Mouse (Mus musculus): ENCODE data around the gene Tpcn1.
A peak's percentile ranks its signal among the peaks of the same experiment; 100 is the strongest.

Gene Tpcn1

GRCm38 (mm10) chr5:120524736-120525135 lies 63.7 kb downstream of the Tpcn1 start:
- TF ChIP-seq GATA4 (IDR thresholded peaks at IDR 0.05; ENCODE audit: insufficient replicate concordance, low read length): no peak

- no peak for TF ChIP-seq GATA4 (IDR thresholded peaks at IDR 0.05; ENCODE audit: insufficient replicate concordance, low read length)
Observed at GRCm38 (mm10) chr5:120522649-120523048, 65.8 kb downstream of the Tpcn1 start.

GRCm38 (mm10) chr5:120517552-120517951 lies 70.9 kb downstream of the Tpcn1 start:
- no peak for TF ChIP-seq GATA4 (IDR thresholded peaks at IDR 0.05; ENCODE audit: insufficient replicate concordance, low read length)

- TF ChIP-seq GATA4 (IDR thresholded peaks at IDR 0.05; ENCODE audit: insufficient replicate concordance, low read length): no peak
Observed at GRCm38 (mm10) chr5:120516221-120516984, 72.1 kb downstream of the Tpcn1 start.

- TF ChIP-seq GATA4 (IDR thresholded peaks at IDR 0.05; ENCODE audit: insufficient replicate concordance, low read length): no peak
Observed at GRCm38 (mm10) chr5:120515451-120515850, 73.0 kb downstream of the Tpcn1 start.

- TF ChIP-seq GATA4 (IDR thresholded peaks at IDR 0.05; ENCODE audit: insufficient replicate concordance, low read length): no peak
Observed at GRCm38 (mm10) chr5:120514754-120515153, 73.7 kb downstream of the Tpcn1 start.

GRCm38 (mm10) chr5:120514031-120514677 lies 74.3 kb downstream of the Tpcn1 start:
- TF ChIP-seq GATA4 (IDR thresholded peaks at IDR 0.05; ENCODE audit: insufficient replicate concordance, low read length): peak; percentile 71; the same call in 1 of the 2 replicates

GRCm38 (mm10) chr5:120512911-120513555 lies 75.4 kb downstream of the Tpcn1 start:
- TF ChIP-seq GATA4 (IDR thresholded peaks at IDR 0.05; ENCODE audit: insufficient replicate concordance, low read length): no peak

GRCm38 (mm10) chr5:120511643-120512220 lies 76.7 kb downstream of the Tpcn1 start:
- TF ChIP-seq GATA4 (IDR thresholded peaks at IDR 0.05; ENCODE audit: insufficient replicate concordance, low read length): no peak

- no peak for TF ChIP-seq GATA4 (IDR thresholded peaks at IDR 0.05; ENCODE audit: insufficient replicate concordance, low read length)
Observed at GRCm38 (mm10) chr5:120510982-120511642, 77.4 kb downstream of the Tpcn1 start, which contains the start of gene Slc8b1. Slc8b1 (plus strand) TSS chr5:120511168.

- TF ChIP-seq GATA4 (IDR thresholded peaks at IDR 0.05; ENCODE audit: insufficient replicate concordance, low read length): no peak
Observed at GRCm38 (mm10) chr5:120507311-120507710, 81.2 kb downstream of the Tpcn1 start.

- no peak for TF ChIP-seq GATA4 (IDR thresholded peaks at IDR 0.05; ENCODE audit: insufficient replicate concordance, low read length)
Observed at GRCm38 (mm10) chr5:120506490-120506889, 82.0 kb downstream of the Tpcn1 start.

GRCm38 (mm10) chr5:120505781-120506180 lies 82.7 kb downstream of the Tpcn1 start:
- no peak for TF ChIP-seq GATA4 (IDR thresholded peaks at IDR 0.05; ENCODE audit: insufficient replicate concordance, low read length)

GRCm38 (mm10) chr5:120505368-120505767 lies 83.1 kb downstream of the Tpcn1 start:
- no peak for TF ChIP-seq GATA4 (IDR thresholded peaks at IDR 0.05; ENCODE audit: insufficient replicate concordance, low read length)

All from liver, adult (tissue).